Mouse (Mus musculus) hindbrain, embryonic 16.5 days (tissue): Measurements from ENCODE around the gene Mtfr1l. TPM values are rescaled to one million over a fixed set of nuclear protein-coding genes. Genes with fewer than 3 reads are reported as not detected.

Source experiments
- ATAC-seq: fragments of 200-750 bp; cut with Nextera tagmentation; 2 replicates; pipeline ENCODE4 v1.8.0; 2017; ENCODE audit warnings: moderate TSS enrichment, moderate library complexity
- H3K27ac ChIP-seq: fragments of 300-500 bp; sonication (generic); 2 replicates; pipeline ENCODE4 v1.5.1; 2014; ENCODE audit warnings: low read depth, mild to moderate bottlenecking, control low read depth, low read length, moderate library complexity
- H3K27me3 ChIP-seq: fragments of 300-500 bp; sonication (generic); replicated peaks from 2 replicates; pipeline ENCODE4 v1.6.1; 2014; ENCODE audit warnings: low read length; ENCODE audit not compliant: control insufficient read depth, insufficient read depth
- H3K36me3 ChIP-seq: fragments of 300-500 bp; sonication (generic); 2 replicates; pipeline ENCODE4 v1.6.1; 2014; ENCODE audit warnings: mild to moderate bottlenecking, low read length, moderate library complexity, mixed read lengths; ENCODE audit not compliant: control insufficient read depth, insufficient read depth
- H3K4me1 ChIP-seq: fragments of 300-500 bp; sonication (generic); 2 replicates; pipeline ENCODE4 v1.6.1; 2014; ENCODE audit warnings: low read depth, low read length; ENCODE audit not compliant: control insufficient read depth, insufficient read depth
- H3K4me2 ChIP-seq: fragments of 300-500 bp; sonication (generic); 2 replicates; pipeline ENCODE4 v1.6.1; 2014; ENCODE audit warnings: mild to moderate bottlenecking, low read length, control low read depth, moderate library complexity
- H3K4me3 ChIP-seq: fragments of 300-500 bp; sonication (generic); 2 replicates; pipeline ENCODE4 v1.5.1; 2014; ENCODE audit warnings: mild to moderate bottlenecking, low read length, control low read depth, moderate library complexity
- H3K9ac ChIP-seq: fragments of 300-500 bp; sonication (generic); 2 replicates; pipeline ENCODE4 v1.6.1; 2014; ENCODE audit warnings: low read depth, mild to moderate bottlenecking, control low read depth, low read length, moderate library complexity
- H3K9me3 ChIP-seq: fragments of 300-500 bp; sonication (generic); 2 replicates; pipeline ENCODE4 v1.6.1; 2014; ENCODE audit warnings: mild to moderate bottlenecking, low read length, moderate library complexity; ENCODE audit not compliant: control insufficient read depth
- WGBS: fragments of 180-500 bp; shearing (Covaris S2); extraction: QIAGEN DNeasy Blood & Tissue Kit; methylation state at CpG from one replicate; pipeline ENCODE4 v1.1.7; 2014; 5-methylcytosine and 5-hydroxymethylcytosine counted together
- microRNA-seq: library from miRNA; unstranded; fragments of <30 nt; microRNA quantifications from one replicate; pipeline ENCODE4, GENCODE M21; 2017
- polyA plus RNA-seq: library from polyadenylated mRNA; unstranded; fragments of >200 nt; fragmentation: Nextera tagmentation; extraction: Ambion mirVana; gene quantifications from 2 replicates; pipeline ENCODE4 v1.2.1, GENCODE M21; 2015

Mtfr1l gene
- polyA plus RNA-seq, 1 experiment from 2014 or later, result 182 TPM

DNA sequence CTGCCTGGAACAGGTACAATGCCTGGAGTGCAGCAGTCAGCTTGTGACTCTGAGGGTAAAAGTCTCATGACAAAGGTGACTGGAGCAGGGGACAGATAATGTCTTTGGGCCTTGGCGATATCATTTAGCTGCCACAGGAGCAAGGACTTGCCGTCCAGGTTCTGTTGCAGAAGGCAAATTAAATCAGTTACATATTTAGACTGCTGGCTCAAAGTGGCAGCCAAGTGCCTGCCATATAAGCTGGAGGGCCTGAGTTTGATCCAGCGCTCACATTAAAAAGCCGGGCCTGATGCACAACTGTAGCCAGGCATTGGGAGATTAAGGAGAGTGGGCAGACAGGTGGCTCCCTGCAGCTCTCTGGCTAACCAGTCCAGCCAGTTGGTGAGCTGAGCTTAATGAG lies 55.3 kb downstream of the Mtfr1l start:
- H3K36me3 ChIP-seq, result peaks cover 18% of the 10 kb centered on the region
- no peak overlapping the region for H3K27ac ChIP-seq
- H3K9ac ChIP-seq, result no peak overlapping the region
- H3K27me3 ChIP-seq, result no peaks in the 10 kb centered on the region
- H3K4me3 ChIP-seq, result no peak overlapping the region
- no peak for ATAC-seq
- WGBS, result 89% methylated on average over 4 of the region's 4 CpGs
- no peaks in the 10 kb centered on the region for H3K9me3 ChIP-seq
- H3K4me1 ChIP-seq, result no peaks in the 10 kb centered on the region; the same call in 1 of the 2 replicates
- no peak overlapping the region for H3K4me2 ChIP-seq

DNA sequence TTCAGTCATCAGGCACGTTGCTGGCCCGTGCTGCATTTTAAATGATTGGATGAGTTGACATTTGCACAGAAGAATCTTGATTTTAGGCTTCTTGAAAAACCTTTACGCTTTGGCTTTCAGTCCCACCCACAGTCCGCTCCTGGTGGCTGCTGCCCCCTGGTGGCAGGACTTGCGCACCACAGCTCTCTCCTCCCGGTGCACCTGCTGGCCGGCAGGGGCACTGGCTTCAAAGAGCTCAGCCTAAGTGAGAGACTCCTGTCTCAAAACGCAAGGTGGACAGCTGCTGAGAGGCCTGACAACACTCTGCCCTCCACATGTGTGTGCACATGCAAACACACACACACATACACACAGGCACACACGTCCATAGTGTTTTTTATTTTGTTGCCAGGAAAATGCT lies 57.2 kb downstream of the Mtfr1l start:
- ATAC-seq, result peak; percentile 66
- 0 out of 2 replicates have a peak overlapping the region, but pooled peaks have one; percentile 50 for H3K27ac ChIP-seq
- H3K9me3 ChIP-seq, result no peaks in the 10 kb centered on the region
- H3K36me3 ChIP-seq, result peaks cover 30% of the 10 kb centered on the region
- H3K4me2 ChIP-seq, result no peak overlapping the region
- peak overlapping the region; percentile 44; the same call in 1 of the 2 replicates for H3K9ac ChIP-seq
- H3K4me1 ChIP-seq, result peaks cover 11% of the 10 kb centered on the region
- H3K27me3 ChIP-seq, result no peaks in the 10 kb centered on the region
- WGBS, result 3% methylated on average over 9 of the region's 9 CpGs
- H3K4me3 ChIP-seq, result no peak overlapping the region

DNA sequence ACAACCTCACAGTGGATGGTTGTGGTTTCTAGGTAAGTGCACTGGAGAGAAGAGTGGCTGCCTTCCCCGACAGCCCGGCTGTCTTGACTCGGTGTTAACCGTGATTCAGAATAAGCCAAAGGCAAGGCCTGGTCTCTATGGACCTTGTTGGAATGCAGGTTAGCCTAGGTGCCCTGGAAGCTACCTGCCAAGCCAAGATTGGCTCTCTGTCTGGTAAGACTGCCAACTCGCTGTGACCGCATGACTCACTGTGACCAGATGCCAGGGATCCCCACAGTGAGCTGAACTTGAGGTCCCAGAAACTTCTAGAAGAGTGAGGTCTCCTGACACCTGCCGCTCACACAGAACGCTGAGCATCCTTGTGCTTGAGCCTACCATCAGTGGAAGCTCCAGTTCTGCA lies 58.3 kb downstream of the Mtfr1l start:
- ATAC-seq, result no peak
- H3K27me3 ChIP-seq, result no peaks in the 10 kb centered on the region
- H3K27ac ChIP-seq, result no peak overlapping the region
- no peak overlapping the region for H3K4me3 ChIP-seq
- no peaks in the 10 kb centered on the region for H3K9me3 ChIP-seq
- peaks cover 22% of the 10 kb centered on the region for H3K4me1 ChIP-seq
- WGBS, result 84% methylated on average over 8 of the region's 8 CpGs
- H3K9ac ChIP-seq, result no peak overlapping the region
- H3K4me2 ChIP-seq, result no peak overlapping the region
- H3K36me3 ChIP-seq, result peaks cover 39% of the 10 kb centered on the region

Small RNAs within 50 kb of the gene (microRNA-seq; reads per million reads assigned to microRNA genes)
- gene Mir6403, result not detected

Other genes starting within 250 kb of the Mtfr1l start
- gene Pdik1l, start 247.5 kb downstream of the Mtfr1l start, polyA plus RNA-seq, result 32.5 and 36.1 TPM in 2 replicates
- 0.76 and 1.2 TPM in 2 replicates for gene Trim63, start 220.3 kb downstream of the Mtfr1l start, polyA plus RNA-seq
- gene Slc30a2, start 192.2 kb downstream of the Mtfr1l start, polyA plus RNA-seq, result 0.17 and 0.25 TPM in 2 replicates
- gene Extl1, start 151.5 kb downstream of the Mtfr1l start, polyA plus RNA-seq, result 0.65 and 0.66 TPM in 2 replicates
- gene Pafah2, start 139.1 kb downstream of the Mtfr1l start, polyA plus RNA-seq, result 7.8 and 8.5 TPM in 2 replicates
- 5,655 and 5,657 TPM in 2 replicates for gene Stmn1, start 67.1 kb downstream of the Mtfr1l start, polyA plus RNA-seq
- 40.5 and 46.7 TPM in 2 replicates for gene Paqr7, start 38.7 kb downstream of the Mtfr1l start, polyA plus RNA-seq
- gene Aunip, start 24.4 kb downstream of the Mtfr1l start, polyA plus RNA-seq, result 2.4 and 2.9 TPM in 2 replicates
- gene Selenon, start 16.8 kb upstream of the Mtfr1l start, polyA plus RNA-seq, result 6.7 and 7.0 TPM in 2 replicates
- gene Man1c1, start 168.9 kb upstream of the Mtfr1l start, polyA plus RNA-seq, result 3.7 and 5.1 TPM in 2 replicates
- 3.0 and 3.9 TPM in 2 replicates for gene Ldlrap1, start 232.6 kb upstream of the Mtfr1l start, polyA plus RNA-seq